11 mouse cellular contexts compared by ENCODE assay signal in the genomic region with DNA sequence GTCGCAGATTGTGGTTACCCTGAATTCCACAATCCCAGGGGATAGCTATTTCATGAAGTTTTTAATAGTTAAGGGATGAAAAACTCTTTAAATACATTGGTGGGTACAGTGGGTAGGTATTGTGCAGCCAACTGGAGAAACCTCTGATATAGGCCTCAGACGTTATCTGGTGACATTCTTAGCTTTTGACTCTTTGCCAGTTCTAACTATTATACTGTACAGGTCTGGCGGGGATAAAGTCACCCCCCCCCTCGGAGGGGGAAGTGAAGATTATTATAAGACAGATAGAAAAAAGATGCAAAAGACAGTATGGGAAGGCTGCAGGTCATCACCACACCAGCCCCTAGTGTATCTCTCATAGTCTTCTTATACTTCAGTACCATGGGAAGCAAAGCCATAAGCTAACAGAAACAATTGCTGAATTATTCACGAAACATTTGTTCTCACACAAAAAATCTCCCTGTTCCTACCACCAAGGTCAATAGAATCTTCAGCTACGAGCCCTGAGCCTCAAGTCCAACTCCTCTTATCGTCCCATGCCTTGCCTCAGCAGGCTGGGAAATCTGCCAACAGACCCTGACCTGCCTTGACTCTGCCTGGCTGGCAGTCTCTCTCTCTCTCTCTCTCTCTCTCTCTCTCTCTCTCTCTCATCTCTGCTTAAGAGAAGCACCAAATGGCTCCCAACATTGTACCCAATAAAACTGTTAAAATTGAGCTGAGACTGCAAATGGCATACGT. TPM values are rescaled to one million over a fixed set of nuclear protein-coding genes. Genes with fewer than 3 reads are reported as not detected.
DNase-seq lines count a peak whose midpoint lies in the region; ATAC-seq lines count a peak whose summit lies in the region.
"Had no signal": no experiment of that assay in that cellular context is flagged by ENCODE, and none has a peak within 500 bp of the region (broad histone marks: within the 10 kb centered on the region; RNA-seq: fewer than 3 reads in every experiment).

No protein-coding gene starts in this region.

- peak; percentile 72; the same call in 1 of the 2 replicates for ATAC-seq in heart, embryonic 12.5 days (ENCODE audit: insufficient number of reproducible peaks, low FRiP score)
- peak; percentile 94 for ATAC-seq in megakaryocyte progenitor cell, adult 5-6 weeks (replicated peaks; ENCODE audit: poor library complexity)
- no peak for ATAC-seq in hindbrain, embryonic 13.5 days (ENCODE audit: low FRiP score)

- H3K4me1 ChIP-seq in heart, embryonic 12.5 days (replicated peaks) = peaks cover 26% of the 10 kb centered on the region
- H3K4me1 ChIP-seq in hindbrain, embryonic 13.5 days (replicated peaks) = peaks cover 3% of the 10 kb centered on the region; the same call in 1 of the 2 replicates
- H3K4me1 ChIP-seq: embryonic facial prominence, embryonic 15.5 days; limb, embryonic 15.5 days had no signal

- H3K27me3 ChIP-seq in heart, embryonic 12.5 days (replicated peaks) = no peaks in the 10 kb centered on the region
- no peaks in the 10 kb centered on the region for H3K27me3 ChIP-seq in hindbrain, embryonic 13.5 days
- H3K27me3 ChIP-seq: embryonic facial prominence, embryonic 15.5 days; limb, embryonic 15.5 days had no signal

- 36% methylated on average over 8 of the region's 8 CpGs for WGBS in heart, embryonic 12.5 days
- 76% methylated on average over 8 of the region's 8 CpGs for WGBS in hindbrain, embryonic 13.5 days

- intact Hi-C loops in left cerebral cortex, postnatal 4 days (cut with DNase I) = no loop called here
- intact Hi-C loops in left cerebral cortex, postnatal 25 days (cut with DNase I) = no loop called here

- no peaks in the 10 kb centered on the region for H3K9me3 ChIP-seq in heart, embryonic 12.5 days (replicated peaks)
- H3K9me3 ChIP-seq in hindbrain, embryonic 13.5 days = no peaks in the 10 kb centered on the region
- H3K9me3 ChIP-seq: embryonic facial prominence, embryonic 15.5 days; limb, embryonic 15.5 days had no signal

- 0 out of 2 replicates have a peak overlapping the region, but pooled peaks have one; percentile 19 for H3K4me2 ChIP-seq in heart, embryonic 12.5 days
- no peak overlapping the region for H3K4me2 ChIP-seq in hindbrain, embryonic 13.5 days
- H3K4me2 ChIP-seq: embryonic facial prominence, embryonic 15.5 days; limb, embryonic 15.5 days had no signal

- H3K9ac ChIP-seq in heart, embryonic 12.5 days = no peak overlapping the region
- H3K9ac ChIP-seq in hindbrain, embryonic 13.5 days = no peak overlapping the region
- H3K9ac ChIP-seq: embryonic facial prominence, embryonic 15.5 days; limb, embryonic 15.5 days had no signal

- H3K36me3 ChIP-seq in heart, embryonic 12.5 days = no peaks in the 10 kb centered on the region
- H3K36me3 ChIP-seq in hindbrain, embryonic 13.5 days = no peaks in the 10 kb centered on the region
- H3K36me3 ChIP-seq: embryonic facial prominence, embryonic 15.5 days; limb, embryonic 15.5 days had no signal

- DNase-seq in left cerebral cortex, postnatal 4 days = peak; percentile 30
- DNase-seq in left cerebral cortex, postnatal 25 days (ENCODE audit: low spot score in 2 of 2) = no peak
- DNase-seq in adrenal gland, adult 8-10 months = peak; percentile 81
- DNase-seq in thymus, postnatal 4 days = no peak
- no peak for DNase-seq in urinary bladder, adult 18-20 months (ENCODE audit: low spot score in 2 of 2)

- H3K4me3 ChIP-seq in heart, embryonic 12.5 days = no peak overlapping the region
- no peak overlapping the region for H3K4me3 ChIP-seq in hindbrain, embryonic 13.5 days
- H3K4me3 ChIP-seq: embryonic facial prominence, embryonic 15.5 days; limb, embryonic 15.5 days had no signal

- H3K27ac ChIP-seq in heart, embryonic 12.5 days (ENCODE audit: poor library complexity, severe bottlenecking) = peak overlapping the region; percentile 75
- H3K27ac ChIP-seq in hindbrain, embryonic 13.5 days = no peak overlapping the region
- H3K27ac ChIP-seq: embryonic facial prominence, embryonic 15.5 days; limb, embryonic 15.5 days had no signal

RNA-seq across cellular contexts. Expression of gene Oxa1l, which starts 27.0 kb away (rescaled TPM):
- total RNA-seq in left cerebral cortex, postnatal 4 days (2021) = 10 to 100 TPM; 56.8 to 64.1 TPM
- total RNA-seq in left cerebral cortex, postnatal 25 days (2021) = 10 to 100 TPM; 52.4 to 57.2 TPM
- 100 to 1,000 TPM in 1 of 4 experiments, 10 to 100 TPM in 3; 88.8 to 106 (median 90.6) TPM for total RNA-seq in adrenal gland, adult 8-10 months (2022)
- 53.3 and 57.6 TPM in 2 replicates for polyA plus RNA-seq in heart, embryonic 12.5 days (2016; fragmentation: Nextera tagmentation; extraction: Ambion mirVana)
- 49.6 and 56.2 TPM in 2 replicates for total RNA-seq in megakaryocyte progenitor cell, adult 5-6 weeks (2015)
- total RNA-seq in megakaryocyte progenitor cell, adult 5-6 weeks (2017) = 37.0 and 37.9 TPM in 2 replicates
- polyA plus RNA-seq in hindbrain, embryonic 13.5 days (2015; fragmentation: Nextera tagmentation; extraction: Ambion mirVana) = 47.7 and 51.3 TPM in 2 replicates

RNA-seq across cellular contexts. Expression of gene Olfr49, which starts 48.9 kb away (rescaled TPM):
- total RNA-seq in left cerebral cortex, postnatal 4 days (2021) = not detected
- total RNA-seq in left cerebral cortex, postnatal 25 days (2021) = not detected
- total RNA-seq in adrenal gland, adult 8-10 months (2022) = under 1 TPM in 1 of 4 experiments, not detected in 3; 0.05 TPM
- not detected in 2 replicates for polyA plus RNA-seq in heart, embryonic 12.5 days (2016; fragmentation: Nextera tagmentation; extraction: Ambion mirVana)
- total RNA-seq in megakaryocyte progenitor cell, adult 5-6 weeks (2015) = not detected in 2 replicates
- total RNA-seq in megakaryocyte progenitor cell, adult 5-6 weeks (2017) = not detected in 2 replicates
- not detected in 2 replicates for polyA plus RNA-seq in hindbrain, embryonic 13.5 days (2015; fragmentation: Nextera tagmentation; extraction: Ambion mirVana)
- polyA plus RNA-seq: hindbrain, embryonic 11.5 days; limb, embryonic 15.5 days had no signal

Comparison
In these comparisons a context has a peak if more than half of its experiments do, and no peak if none do; other contexts are left out.
1. DNase-seq: peak in left cerebral cortex, postnatal 4 days (single experiment) and adrenal gland, adult 8-10 months (single experiment); none in left cerebral cortex, postnatal 25 days (0 of 2), thymus, postnatal 4 days (single experiment) and urinary bladder, adult 18-20 months (0 of 2).